Comparison of ENCODE assay signal across 17 mouse cellular contexts in the genomic region with DNA sequence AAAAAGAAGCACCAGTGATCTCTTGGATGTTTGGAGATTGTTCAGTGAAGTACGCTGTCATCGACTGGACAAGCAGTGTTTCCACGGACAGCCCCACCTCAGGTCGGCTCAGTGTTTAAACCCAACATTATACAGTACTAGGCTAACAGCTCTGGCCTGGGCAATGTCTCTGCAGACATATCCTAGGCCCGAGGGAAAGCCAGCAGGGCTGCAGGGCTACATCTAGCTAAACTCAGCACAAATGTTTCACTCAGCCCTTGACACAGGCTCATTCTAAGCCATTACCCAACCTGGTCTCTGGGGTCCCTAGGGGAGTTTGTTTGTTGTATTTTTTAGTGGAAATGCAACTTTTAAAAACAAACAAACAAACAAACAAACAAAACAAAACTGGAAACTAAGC. TPM values are rescaled to one million over a fixed set of nuclear protein-coding genes. Genes with fewer than 3 reads are reported as not detected.
DNase-seq lines count a peak whose midpoint lies in the region; ATAC-seq and TF ChIP-seq lines count a peak whose summit lies in the region.
"Had no signal": no experiment of that assay in that cellular context is flagged by ENCODE, and none has a peak within 500 bp of the region (broad histone marks: within the 10 kb centered on the region; RNA-seq: fewer than 3 reads in every experiment).

No protein-coding gene starts in this region.

- no peak overlapping the region for H3K9ac ChIP-seq in hindbrain, postnatal 0 days (replicated peaks; ENCODE audit: low read length)
- no peak overlapping the region for H3K9ac ChIP-seq in hindbrain, embryonic 13.5 days
- no peak overlapping the region for H3K9ac ChIP-seq in forebrain, embryonic 14.5 days (ENCODE audit: low read length)
- H3K9ac ChIP-seq: hindbrain, embryonic 14.5 days; neural tube, embryonic 13.5 days had no signal

- H3K4me3 ChIP-seq in hindbrain, postnatal 0 days (ENCODE audit: low read length): no peak overlapping the region
- no peak overlapping the region for H3K4me3 ChIP-seq in hindbrain, embryonic 13.5 days
- H3K4me3 ChIP-seq in embryonic fibroblast, embryonic 13.5 days (ENCODE audit: insufficient read depth, low read length): no peak overlapping the region
- no peak overlapping the region for H3K4me3 ChIP-seq in forebrain, embryonic 14.5 days (ENCODE audit: low read depth, low read length)
- H3K4me3 ChIP-seq: neural tube, embryonic 13.5 days had no signal

- H3K4me1 ChIP-seq in hindbrain, postnatal 0 days (ENCODE audit: insufficient read depth, low read length): 0 out of 2 replicates have a peak, but pooled peaks cover 7% of the 10 kb centered on the region
- H3K4me1 ChIP-seq in hindbrain, embryonic 13.5 days (replicated peaks): peaks cover 4% of the 10 kb centered on the region; the same call in 1 of the 2 replicates
- peaks cover 3% of the 10 kb centered on the region; the same call in 1 of the 2 replicates for H3K4me1 ChIP-seq in embryonic fibroblast, embryonic 13.5 days (ENCODE audit: control insufficient read depth, insufficient read depth, low read length)
- peaks cover 6% of the 10 kb centered on the region; the same call in 1 of the 2 replicates for H3K4me1 ChIP-seq in forebrain, embryonic 14.5 days (ENCODE audit: control insufficient read depth, insufficient read depth, low read length)

- TF ChIP-seq POLR2A in embryonic fibroblast, embryonic 13.5 days (IDR thresholded peaks at IDR 0.05; ENCODE audit: low read depth, low read length): no peak

- no peaks in the 10 kb centered on the region for H3K9me3 ChIP-seq in hindbrain, postnatal 0 days (ENCODE audit: low read length)
- H3K9me3 ChIP-seq in hindbrain, embryonic 13.5 days: no peaks in the 10 kb centered on the region
- no peaks in the 10 kb centered on the region for H3K9me3 ChIP-seq in forebrain, embryonic 14.5 days (replicated peaks; ENCODE audit: control insufficient read depth, low read length)
- H3K9me3 ChIP-seq: neural tube, embryonic 13.5 days had no signal

- no peak overlapping the region for H3K4me2 ChIP-seq in hindbrain, postnatal 0 days (ENCODE audit: low read depth, low read length)
- no peak overlapping the region for H3K4me2 ChIP-seq in hindbrain, embryonic 13.5 days
- no peak overlapping the region for H3K4me2 ChIP-seq in forebrain, embryonic 14.5 days (ENCODE audit: low read length)
- H3K4me2 ChIP-seq: hindbrain, embryonic 14.5 days; neural tube, embryonic 13.5 days had no signal

- 72% methylated on average over 5 of the region's 5 CpGs for WGBS in hindbrain, postnatal 0 days
- WGBS in hindbrain, embryonic 13.5 days: 83% methylated on average over 5 of the region's 5 CpGs
- 87% methylated on average over 5 of the region's 5 CpGs for WGBS in forebrain, embryonic 14.5 days

- no peaks in the 10 kb centered on the region for H3K27me3 ChIP-seq in hindbrain, postnatal 0 days (ENCODE audit: insufficient read depth, low read length)
- H3K27me3 ChIP-seq in hindbrain, embryonic 13.5 days: no peaks in the 10 kb centered on the region
- no peaks in the 10 kb centered on the region for H3K27me3 ChIP-seq in forebrain, embryonic 14.5 days (replicated peaks; ENCODE audit: control insufficient read depth, insufficient read depth, low read length)
- H3K27me3 ChIP-seq: neural tube, embryonic 13.5 days had no signal

- no peaks in the 10 kb centered on the region for H3K36me3 ChIP-seq in hindbrain, postnatal 0 days (ENCODE audit: insufficient read depth, low read length)
- no peaks in the 10 kb centered on the region for H3K36me3 ChIP-seq in hindbrain, embryonic 13.5 days
- H3K36me3 ChIP-seq in forebrain, embryonic 14.5 days (ENCODE audit: control insufficient read depth, insufficient read depth, low read length): no peaks in the 10 kb centered on the region
- H3K36me3 ChIP-seq: neural tube, embryonic 13.5 days had no signal

- no peak; the same call in 1 of the 2 replicates for ATAC-seq in hindbrain, postnatal 0 days
- no peak for ATAC-seq in hindbrain, embryonic 13.5 days (ENCODE audit: low FRiP score)
- ATAC-seq in forebrain, embryonic 14.5 days: no peak

- DNase-seq in cerebellum, postnatal 25 days: peak; percentile 16 to 20
- no peak for DNase-seq in cerebellum, postnatal 4 days (ENCODE audit: low spot score in 2 of 2)
- no peak for DNase-seq in hindbrain, postnatal 0 days (ENCODE audit: low spot score)
- DNase-seq in 3T3-L1 (ENCODE audit: low read depth, low spot score): peak; percentile 18
- DNase-seq in testis, postnatal 14 days (ENCODE audit: low spot score): no peak
- no peak for DNase-seq in forebrain, embryonic 14.5 days (ENCODE audit: low spot score)
- DNase-seq: lung, adult 2 months; spleen, adult 18-20 months had no signal

- TF ChIP-seq CTCF in hindbrain, postnatal 0 days (IDR thresholded peaks at IDR 0.05; ENCODE audit: low read depth): no peak
- TF ChIP-seq CTCF in embryonic fibroblast, embryonic 13.5 days (IDR thresholded peaks at IDR 0.05; ENCODE audit: borderline replicate concordance, insufficient read depth, low read length): no peak

- peak overlapping the region; percentile 42; the same call in 1 of the 2 replicates for H3K27ac ChIP-seq in hindbrain, postnatal 0 days
- no peak overlapping the region for H3K27ac ChIP-seq in hindbrain, embryonic 13.5 days
- 0 out of 2 replicates have a peak overlapping the region, but pooled peaks have one; percentile 0 for H3K27ac ChIP-seq in embryonic fibroblast, embryonic 13.5 days (ENCODE audit: insufficient read depth, low read length)
- no peak overlapping the region for H3K27ac ChIP-seq in forebrain, embryonic 14.5 days (ENCODE audit: low read depth, low read length)
- H3K27ac ChIP-seq: hindbrain, embryonic 14.5 days; neural tube, embryonic 13.5 days had no signal

RNA-seq across cellular contexts. Expression of gene Anapc15-ps, which starts 52.1 kb away (rescaled TPM):
- total RNA-seq in hindbrain, postnatal 0 days (2014; rRNA removed): not detected in 2 replicates
- 0.54 TPM in 1 of 2 replicates, not detected in the other for polyA plus RNA-seq in hindbrain, postnatal 0 days (2015; fragmentation: Nextera tagmentation; extraction: Ambion mirVana)
- not detected in 2 replicates for polyA plus RNA-seq in hindbrain, embryonic 13.5 days (2015; fragmentation: Nextera tagmentation; extraction: Ambion mirVana)
- polyA plus RNA-seq in embryonic fibroblast, embryonic 13.5 days (2011; ENCODE audit: insufficient read length, low read depth, missing spikeins): not detected in 2 replicates
- not detected in 2 replicates for polyA plus RNA-seq in forebrain, embryonic 14.5 days (2014; fragmentation: Nextera tagmentation; extraction: Ambion mirVana)
- total RNA-seq: adrenal gland, postnatal 25 days; ES-E14; layer of hippocampus, postnatal 25 days had no signal
- polyA plus RNA-seq: hindbrain, embryonic 14.5 days; limb, embryonic 11.5 days; lung, adult 2 months; neural tube, embryonic 13.5 days; testis, adult 2 months had no signal

Comparison
In these comparisons a context has a peak if more than half of its experiments do, and no peak if none do; other contexts are left out.
1. DNase-seq: peak in cerebellum, postnatal 25 days (2 of 2) and 3T3-L1 (single experiment); none in cerebellum, postnatal 4 days (0 of 2), hindbrain, postnatal 0 days (single experiment), testis, postnatal 14 days (single experiment) and forebrain, embryonic 14.5 days (single experiment).
2. H3K27ac ChIP-seq: peak in hindbrain, postnatal 0 days (single experiment) and embryonic fibroblast, embryonic 13.5 days (single experiment); none in hindbrain, embryonic 13.5 days (single experiment) and forebrain, embryonic 14.5 days (single experiment).